Mouse (Mus musculus) kidney, postnatal 4 days (tissue): ENCODE data around the gene Ezr.

Source experiments
- DNase-seq, 2 experiments: peaks; one replicate each; pipeline ENCODE4 v3.0.0; 2021; ENCODE audit warnings: mixed read lengths in 2 of 2

The Ezr gene

GRCm38 (mm10) chr17:6789103-6789502, 6.5 kb upstream of the Ezr start:
- DNase-seq, result no peak

DNA sequence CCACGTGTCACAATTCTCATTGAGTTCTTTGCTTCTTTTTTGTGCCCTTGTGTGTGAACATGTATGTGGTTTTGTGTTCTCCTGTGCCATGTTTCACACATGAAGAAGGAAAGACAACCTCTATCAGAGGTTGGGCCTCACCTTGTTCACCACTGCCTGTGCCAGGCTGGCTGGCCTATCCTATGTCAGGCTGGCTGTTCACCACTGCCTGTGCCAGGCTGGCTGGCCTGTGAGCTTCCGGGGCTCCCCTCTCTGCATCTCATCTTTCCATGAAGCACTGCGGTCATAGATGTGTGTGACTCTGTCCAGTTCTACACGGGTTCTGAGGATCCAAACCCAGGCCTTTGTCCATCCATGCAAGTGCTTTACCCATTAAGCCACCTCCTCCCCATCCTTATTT, 4.7 kb upstream of the Ezr start:
- no peak for DNase-seq

- no peak for DNase-seq
Observed at GRCm38 (mm10) chr17:6783756-6784357, 1.3 kb upstream of the Ezr start.

- peak; percentile 75 to 85 for DNase-seq
Observed at GRCm38 (mm10) chr17:6783006-6783661, 550 bp upstream of the Ezr start.

- peak; percentile 43 to 63 for DNase-seq
Observed at GRCm38 (mm10) chr17:6782033-6782526, 504 bp downstream of the Ezr start.

DNA sequence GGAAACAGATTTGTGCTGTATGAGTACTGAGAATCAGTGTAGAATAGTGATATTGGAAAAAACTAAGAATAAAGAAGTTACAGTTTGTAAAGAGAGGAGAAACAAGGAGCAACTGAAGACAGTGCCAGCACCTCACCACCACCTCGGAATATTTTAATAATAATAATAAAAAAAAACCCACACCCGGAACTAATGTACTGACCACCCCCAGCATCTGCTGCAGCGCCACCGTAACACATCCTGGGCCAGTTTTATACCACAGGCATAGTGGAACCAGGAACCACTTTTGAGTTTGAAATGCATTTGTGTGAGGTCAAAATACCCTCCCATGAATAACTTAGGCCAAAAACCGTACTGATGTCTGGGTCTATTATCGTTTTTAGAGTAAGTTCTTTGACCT, 1.3 kb downstream of the Ezr start:
- no peak for DNase-seq

- DNase-seq, result peak in 1 of 2 experiments; percentile 63
Observed at GRCm38 (mm10) chr17:6780521-6781115, 2.0 kb downstream of the Ezr start.

GRCm38 (mm10) chr17:6779632-6780031, 3.0 kb downstream of the Ezr start:
- DNase-seq, result peak in 1 of 2 experiments; percentile 43

GRCm38 (mm10) chr17:6778771-6779509, 3.6 kb downstream of the Ezr start:
- DNase-seq, result peak; percentile 66 to 80

- peak; percentile 53 to 71 for DNase-seq
Observed at GRCm38 (mm10) chr17:6778332-6778683, 4.3 kb downstream of the Ezr start.

DNA sequence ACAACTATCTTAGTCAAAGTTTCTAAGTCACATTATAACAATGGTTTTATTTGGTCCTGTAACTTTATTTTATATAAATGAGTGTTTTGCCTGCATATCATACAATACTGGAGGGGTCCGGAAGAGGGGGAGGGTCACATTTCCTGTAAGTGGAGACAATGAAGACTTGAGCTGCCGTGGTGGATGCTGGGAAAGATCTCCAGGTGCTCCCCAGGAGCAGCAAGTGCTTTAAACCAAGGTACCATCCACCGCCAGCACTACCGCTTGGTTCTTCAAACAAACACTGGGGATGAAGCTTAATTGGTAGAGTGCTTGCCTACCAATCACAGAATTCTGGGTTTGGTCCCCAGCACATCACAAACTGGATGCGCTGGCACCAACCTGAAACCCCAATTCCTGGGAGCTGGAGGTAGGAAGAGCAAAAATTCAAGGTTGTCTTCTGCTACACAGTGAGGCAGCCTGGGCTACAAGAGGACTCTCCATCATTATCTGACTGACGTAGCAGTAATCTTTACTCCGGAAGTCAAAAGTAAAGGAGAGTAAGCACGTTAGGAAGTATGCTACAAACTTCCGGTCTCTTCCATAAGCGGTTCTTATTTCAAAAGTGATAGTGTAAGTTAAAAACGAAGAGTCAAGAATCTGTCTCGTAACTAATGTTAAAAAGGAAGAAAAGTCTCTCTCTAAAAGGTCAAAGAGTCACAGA, 4.8 kb downstream of the Ezr start:
- DNase-seq, result no peak

DNA sequence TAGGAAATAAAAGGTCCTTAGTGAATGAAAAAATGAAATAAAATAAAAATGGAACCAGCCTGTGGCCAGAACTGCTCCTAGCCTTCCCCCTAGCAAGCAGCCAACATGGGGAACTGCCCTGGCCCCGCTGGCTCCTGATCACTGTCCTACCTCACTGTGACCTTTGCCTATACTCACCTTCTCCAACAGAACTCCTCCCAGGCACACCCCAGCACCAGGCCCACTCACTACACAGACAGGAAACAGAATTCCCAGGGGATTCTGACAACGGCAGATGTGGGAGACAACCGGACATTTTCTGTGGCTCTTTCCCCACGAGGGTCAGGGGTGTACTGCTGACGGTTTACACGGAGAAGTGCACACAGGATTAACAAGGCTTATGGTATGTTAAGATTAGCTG, 5.5 kb downstream of the Ezr start:
- DNase-seq, result no peak

GRCm38 (mm10) chr17:6776576-6776975, 6.0 kb downstream of the Ezr start:
- DNase-seq, result no peak

DNA sequence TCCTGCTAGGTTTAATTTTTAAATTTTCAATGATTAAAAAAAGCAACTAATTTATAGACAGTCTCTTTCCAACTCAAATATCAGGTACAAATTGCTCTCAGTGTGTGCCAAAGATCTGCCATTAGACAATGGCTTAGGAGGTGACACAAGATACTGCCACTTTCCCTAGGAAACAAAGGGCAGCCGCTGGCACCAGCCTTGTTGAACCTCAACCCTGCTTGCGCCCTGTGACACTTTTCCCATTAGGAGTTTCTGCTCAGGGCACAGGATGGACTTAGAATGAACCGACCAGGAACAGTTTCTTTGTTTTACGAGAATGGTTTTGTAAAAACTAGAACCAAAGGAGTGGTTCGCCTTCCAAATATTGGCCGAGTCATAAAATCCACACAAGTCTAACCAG, 6.5 kb downstream of the Ezr start:
- DNase-seq, result no peak

GRCm38 (mm10) chr17:6775671-6776070, 6.9 kb downstream of the Ezr start:
- no peak for DNase-seq

- no peak for DNase-seq
Observed at GRCm38 (mm10) chr17:6775221-6775620, 7.4 kb downstream of the Ezr start.

DNA sequence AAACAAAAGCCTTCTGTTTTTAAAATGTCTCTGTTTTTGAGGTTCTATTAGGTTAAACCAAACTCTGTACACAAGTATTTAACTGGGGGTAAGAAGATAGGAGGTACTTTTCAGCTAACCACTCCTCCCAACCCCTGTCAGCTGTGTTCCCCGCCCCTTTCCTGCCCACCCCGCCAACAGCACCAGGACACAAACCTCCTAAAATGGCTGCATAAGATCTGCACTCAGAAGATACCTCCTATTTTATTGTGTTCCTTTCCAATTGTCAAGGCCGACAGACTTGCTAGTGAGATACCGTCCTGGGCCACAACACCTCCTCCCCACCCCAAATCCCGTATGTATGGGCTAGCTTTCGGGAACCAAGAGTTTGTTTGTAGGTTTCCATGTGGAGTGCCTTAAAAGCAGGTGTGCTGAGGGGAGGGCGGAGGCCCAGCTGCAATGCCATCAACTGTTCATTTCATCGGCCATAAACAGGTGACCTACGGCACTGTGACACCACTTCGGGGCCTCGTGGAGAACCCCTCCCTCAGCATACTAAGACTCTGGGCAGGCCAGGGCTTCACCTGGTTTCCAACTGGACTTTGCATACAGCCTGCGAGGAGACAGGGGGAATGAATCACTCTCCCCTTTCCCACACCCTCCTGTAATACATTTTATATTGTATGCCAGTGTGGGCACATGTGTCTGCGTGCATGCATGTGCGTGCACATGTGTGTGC, 9.2 kb downstream of the Ezr start:
- no peak for DNase-seq

- no peak for DNase-seq
Observed at GRCm38 (mm10) chr17:6772490-6772773, 10.2 kb downstream of the Ezr start.

- DNase-seq, result no peak
Observed at GRCm38 (mm10) chr17:6771661-6772489, 10.7 kb downstream of the Ezr start.

DNA sequence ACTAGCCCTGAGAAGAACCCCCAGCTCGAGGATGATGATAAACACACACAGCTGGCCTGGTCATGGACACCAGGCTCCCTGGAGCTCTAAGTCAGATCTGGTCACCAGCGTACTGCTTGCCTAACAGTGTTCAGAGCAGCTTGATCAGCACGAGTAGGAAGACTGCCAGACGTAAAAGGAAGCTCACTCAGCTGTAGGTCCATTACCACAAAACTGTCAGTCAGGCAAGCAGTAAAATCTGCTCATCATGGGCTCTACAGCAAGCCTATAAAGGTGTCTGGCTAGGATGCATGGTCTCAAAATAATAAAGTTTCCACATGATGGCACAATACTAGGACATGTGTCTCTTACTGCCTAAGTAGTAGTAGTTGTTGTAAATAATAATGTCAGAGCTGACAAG, 13.0 kb downstream of the Ezr start:
- no peak for DNase-seq

DNA sequence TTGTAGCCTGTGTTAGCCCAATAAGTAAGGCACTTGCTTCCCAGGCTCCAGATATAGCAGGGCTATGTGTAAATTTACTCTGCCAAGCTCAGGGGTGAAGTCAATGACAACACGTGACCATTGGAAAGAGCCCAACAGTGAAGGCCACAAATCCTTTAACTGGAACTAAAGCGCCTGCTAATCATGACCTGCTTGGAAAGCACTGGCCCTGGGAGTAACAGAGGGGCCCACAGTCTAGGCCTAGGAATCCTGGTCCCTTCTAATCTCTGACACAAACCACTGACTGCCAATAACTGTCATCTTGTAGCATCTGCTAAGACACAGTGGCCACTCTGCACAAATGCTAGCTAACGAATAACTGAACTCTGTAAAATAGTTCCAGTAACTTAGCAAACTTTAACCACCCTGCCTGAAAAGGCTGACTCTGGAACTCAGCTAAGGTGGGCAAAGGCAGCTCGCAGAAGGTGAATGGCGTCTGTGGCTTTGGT, 14.2 kb downstream of the Ezr start:
- DNase-seq, result no peak
